Mouse (Mus musculus): ENCODE measurements around the gene 9530003J23Rik. TPM values are rescaled to one million over a fixed set of nuclear protein-coding genes. Genes with fewer than 3 reads are reported as not detected.
A peak's percentile ranks its signal among the peaks of the same experiment; 100 is the strongest.
"Not testable (repeated sequence)": the region's sequence is repeated elsewhere in the genome, so short reads cannot be mapped to it uniquely, and the experiment has no call there.

The 9530003J23Rik gene
- polyA plus RNA-seq, 1 experiment from 2014 or later = not detected

GRCm38 (mm10) chr10:117275681-117276369 is 37.3 kb upstream of the 9530003J23Rik start:
- Histone ChIP-seq H3K4me2 (ENCODE audit: low read length) (no peak overlapping the region), H3K27me3 (ENCODE audit: insufficient read depth, low read length) (no peaks in the 10 kb centered on the region), H3K4me3 (replicated peaks; ENCODE audit: low read depth, low read length) (no peak overlapping the region), H3K9me3 (replicated peaks; ENCODE audit: low read length) (no peaks in the 10 kb centered on the region), H3K4me1 (replicated peaks; ENCODE audit: insufficient read depth, low read length) (no peaks in the 10 kb centered on the region), H3K27ac (no peak overlapping the region), H3K36me3 (ENCODE audit: insufficient read depth, low read length) (no peaks in the 10 kb centered on the region), H3K9ac (ENCODE audit: low read depth, low read length) (no peak overlapping the region)
- DNase-seq (ENCODE audit: low spot score) (no peak), ATAC-seq (replicated peaks; ENCODE audit: low FRiP score, low read depth) (no peak)
- TF ChIP-seq CTCF (IDR thresholded peaks at IDR 0.05; ENCODE audit: low read depth) = no peak
- WGBS = 77% methylated on average over 10 of the region's 10 CpGs

GRCm38 (mm10) chr10:117274645-117275044 is 36.1 kb upstream of the 9530003J23Rik start:
- not testable (repeated sequence) for H3K9me3 ChIP-seq (replicated peaks; ENCODE audit: low read length); DNase-seq (ENCODE audit: low spot score); H3K4me2 ChIP-seq (ENCODE audit: low read length); ATAC-seq (replicated peaks; ENCODE audit: low FRiP score, low read depth); H3K4me3 ChIP-seq (replicated peaks; ENCODE audit: low read depth, low read length); H3K27ac ChIP-seq; H3K9ac ChIP-seq (ENCODE audit: low read depth, low read length); H3K36me3 ChIP-seq (ENCODE audit: insufficient read depth, low read length); H3K4me1 ChIP-seq (replicated peaks; ENCODE audit: insufficient read depth, low read length); H3K27me3 ChIP-seq (ENCODE audit: insufficient read depth, low read length)
- 93% methylated on average over 2 of the region's 7 CpGs for WGBS

GRCm38 (mm10) chr10:117272023-117272422 is 33.5 kb upstream of the 9530003J23Rik start:
- peak; percentile 47 for DNase-seq (ENCODE audit: low spot score)
- no peak overlapping the region for H3K9ac ChIP-seq (ENCODE audit: low read depth, low read length)

GRCm38 (mm10) chr10:117259870-117260269 is 21.4 kb upstream of the 9530003J23Rik start:
- no peaks in the 10 kb centered on the region for H3K27me3 ChIP-seq (ENCODE audit: insufficient read depth, low read length)
- ATAC-seq (replicated peaks; ENCODE audit: low FRiP score, low read depth) (no peak), DNase-seq (ENCODE audit: low spot score) (no peak)
- no peak for TF ChIP-seq CTCF (IDR thresholded peaks at IDR 0.05; ENCODE audit: low read depth)
- no peaks in the 10 kb centered on the region for H3K36me3 ChIP-seq (ENCODE audit: insufficient read depth, low read length)
- H3K9ac ChIP-seq (ENCODE audit: low read depth, low read length) = no peak overlapping the region
- no peaks in the 10 kb centered on the region; the same call in 1 of the 2 replicates for H3K9me3 ChIP-seq (replicated peaks; ENCODE audit: low read length)
- H3K4me2 ChIP-seq (ENCODE audit: low read length) = no peak overlapping the region
- H3K4me1 ChIP-seq (replicated peaks; ENCODE audit: insufficient read depth, low read length) = no peaks in the 10 kb centered on the region
- no peak overlapping the region for H3K27ac ChIP-seq
- no peak overlapping the region for H3K4me3 ChIP-seq (replicated peaks; ENCODE audit: low read depth, low read length)

More at GRCm38 (mm10) chr10:117272023-117272422, 33.5 kb upstream of the 9530003J23Rik start:
- Histone ChIP-seq H3K4me3 (replicated peaks; ENCODE audit: low read depth, low read length) (no peak overlapping the region), H3K4me1 (replicated peaks; ENCODE audit: insufficient read depth, low read length) (no peaks in the 10 kb centered on the region), H3K4me2 (ENCODE audit: low read length) (no peak overlapping the region), H3K9me3 (replicated peaks; ENCODE audit: low read length) (no peaks in the 10 kb centered on the region), H3K27ac (no peak overlapping the region), H3K27me3 (ENCODE audit: insufficient read depth, low read length) (no peaks in the 10 kb centered on the region), H3K36me3 (ENCODE audit: insufficient read depth, low read length) (no peaks in the 10 kb centered on the region)
- TF ChIP-seq CTCF (IDR thresholded peaks at IDR 0.05; ENCODE audit: low read depth) = peak; percentile 61
- no peak for ATAC-seq (replicated peaks; ENCODE audit: low FRiP score, low read depth)

GRCm38 (mm10) chr10:117235866-117236265 is 2.6 kb downstream of the 9530003J23Rik start:
- WGBS = 51% methylated on average over 11 of the region's 11 CpGs
- Histone ChIP-seq H3K4me3 (replicated peaks; ENCODE audit: low read depth, low read length) (no peak overlapping the region), H3K4me2 (ENCODE audit: low read length) (no peak overlapping the region), H3K36me3 (ENCODE audit: insufficient read depth, low read length) (no peaks in the 10 kb centered on the region), H3K27me3 (ENCODE audit: insufficient read depth, low read length) (no peaks in the 10 kb centered on the region), H3K4me1 (replicated peaks; ENCODE audit: insufficient read depth, low read length) (no peaks in the 10 kb centered on the region), H3K9ac (ENCODE audit: low read depth, low read length) (no peak overlapping the region), H3K9me3 (replicated peaks; ENCODE audit: low read length) (no peaks in the 10 kb centered on the region), H3K27ac (no peak overlapping the region)
- no peak for TF ChIP-seq CTCF (IDR thresholded peaks at IDR 0.05; ENCODE audit: low read depth)
- ATAC-seq (replicated peaks; ENCODE audit: low FRiP score, low read depth) (no peak), DNase-seq (ENCODE audit: low spot score) (no peak)

GRCm38 (mm10) chr10:117234825-117235224 is 3.7 kb downstream of the 9530003J23Rik start:
- DNase-seq (ENCODE audit: low spot score) (no peak), ATAC-seq (replicated peaks; ENCODE audit: low FRiP score, low read depth) (no peak)
- Histone ChIP-seq H3K4me3 (replicated peaks; ENCODE audit: low read depth, low read length) (no peak overlapping the region), H3K4me1 (replicated peaks; ENCODE audit: insufficient read depth, low read length) (no peaks in the 10 kb centered on the region), H3K36me3 (ENCODE audit: insufficient read depth, low read length) (no peaks in the 10 kb centered on the region), H3K9ac (ENCODE audit: low read depth, low read length) (no peak overlapping the region), H3K9me3 (replicated peaks; ENCODE audit: low read length) (no peaks in the 10 kb centered on the region), H3K27ac (no peak overlapping the region), H3K4me2 (ENCODE audit: low read length) (no peak overlapping the region), H3K27me3 (ENCODE audit: insufficient read depth, low read length) (no peaks in the 10 kb centered on the region)
- no peak for TF ChIP-seq CTCF (IDR thresholded peaks at IDR 0.05; ENCODE audit: low read depth)
- 76% methylated on average over 4 of the region's 4 CpGs for WGBS

- Histone ChIP-seq H3K4me2 (ENCODE audit: low read length) (no peak overlapping the region), H3K27me3 (ENCODE audit: insufficient read depth, low read length) (no peaks in the 10 kb centered on the region), H3K4me1 (replicated peaks; ENCODE audit: insufficient read depth, low read length) (no peaks in the 10 kb centered on the region), H3K27ac (peak overlapping the region; percentile 81), H3K36me3 (ENCODE audit: insufficient read depth, low read length) (no peaks in the 10 kb centered on the region), H3K9me3 (replicated peaks; ENCODE audit: low read length) (no peaks in the 10 kb centered on the region), H3K9ac (ENCODE audit: low read depth, low read length) (no peak overlapping the region), H3K4me3 (replicated peaks; ENCODE audit: low read depth, low read length) (no peak overlapping the region)
- TF ChIP-seq CTCF (IDR thresholded peaks at IDR 0.05; ENCODE audit: low read depth) = no peak
- 50% methylated on average over 16 of the region's 16 CpGs for WGBS
- DNase-seq (ENCODE audit: low spot score) (peak; percentile 62), ATAC-seq (replicated peaks; ENCODE audit: low FRiP score, low read depth) (peak; percentile 84)
These were observed 8.7 kb downstream of the 9530003J23Rik start for GRCm38 (mm10) chr10:117229826-117230225.

Data from kidney, postnatal 0 days (tissue).